In genomic region chr8:85171291-85171690, GRCm38 (mm10) we compare ENCODE assay signal across 9 mouse cellular contexts. TPM values are rescaled to one million over a fixed set of nuclear protein-coding genes. Genes with fewer than 3 reads are reported as not detected.
A peak's percentile ranks its signal among the peaks of the same experiment; 100 is the strongest.
DNase-seq lines count a peak whose midpoint lies in the region; ATAC-seq and TF ChIP-seq lines count a peak whose summit lies in the region.
"Had no signal": no experiment of that assay in that cellular context is flagged by ENCODE, and none has a peak within 500 bp of the region (broad histone marks: within the 10 kb centered on the region; RNA-seq: fewer than 3 reads in every experiment).

No protein-coding gene starts in this region.

- H3K27ac ChIP-seq in kidney, embryonic 16.5 days (ENCODE audit: low read length) = no peak overlapping the region
- no peak overlapping the region for H3K27ac ChIP-seq in cerebellum, adult 2 months (ENCODE audit: insufficient read depth, low read length)

- 27% methylated on average over 14 of the region's 14 CpGs for WGBS in kidney, embryonic 16.5 days
- 13% methylated on average over 14 of the region's 14 CpGs for WGBS in cerebellum, adult 2 months

- H3K27me3 ChIP-seq in kidney, embryonic 16.5 days (ENCODE audit: insufficient read depth, low read length) = no peaks in the 10 kb centered on the region
- H3K27me3 ChIP-seq in cerebellum, adult 2 months (ENCODE audit: control insufficient read depth, insufficient read depth, low read length) = no peaks in the 10 kb centered on the region

- intact Hi-C loops in heart, postnatal 14 days (cut with DNase I) = loop anchor here (2.0 kb wide), 1 partner anchor 94 kb away; no protein-coding TSS in a partner anchor
- intact Hi-C loops in left cerebral cortex, postnatal 14 days (cut with DNase I) = loop anchor here (2.0 kb wide), 1 partner anchor 88 kb away; the partner anchor contains the start of gene Man2b1

- no peak for ATAC-seq in kidney, embryonic 16.5 days (ENCODE audit: low FRiP score, low TSS enrichment)
- ATAC-seq in erythroid progenitor cell, adult 5-6 weeks (replicated peaks; ENCODE audit: low FRiP score, poor library complexity, severe bottlenecking) = no peak

- no peak for TF ChIP-seq POLR2A in cerebellum, adult 2 months (IDR thresholded peaks at IDR 0.05; ENCODE audit: borderline replicate concordance, insufficient read depth, low read length)

- H3K4me2 ChIP-seq in kidney, embryonic 16.5 days (replicated peaks; ENCODE audit: low read depth, low read length) = no peak overlapping the region

- 0 out of 2 replicates have a peak, but pooled peaks cover 3% of the 10 kb centered on the region for H3K9me3 ChIP-seq in kidney, embryonic 16.5 days (ENCODE audit: low read length)

- H3K4me3 ChIP-seq in kidney, embryonic 16.5 days (ENCODE audit: low read length) = no peak overlapping the region
- no peak overlapping the region for H3K4me3 ChIP-seq in cerebellum, adult 2 months (replicated peaks; ENCODE audit: insufficient read depth, low read depth, low read length)
- H3K4me3 ChIP-seq: myocyte had no signal

- DNase-seq in kidney, adult 11 months = peak; percentile 48
- peak; percentile 25 for DNase-seq in Muller cell, postnatal 12 days (ENCODE audit: inconsistent ontology term)
- peak; percentile 36 to 41 for DNase-seq in cerebellum, adult 2 months
- peak; percentile 40 to 58 for DNase-seq in heart, postnatal 14 days
- DNase-seq in left cerebral cortex, postnatal 14 days (ENCODE audit: low spot score in 2 of 2) = peak; percentile 31 to 62
- peak; percentile 13 for DNase-seq in retina, adult 2 months (ENCODE audit: low read depth, low spot score)

- no peaks in the 10 kb centered on the region for H3K4me1 ChIP-seq in kidney, embryonic 16.5 days (ENCODE audit: insufficient read depth, low read length)
- no peaks in the 10 kb centered on the region for H3K4me1 ChIP-seq in cerebellum, adult 2 months (ENCODE audit: control insufficient read depth, insufficient read depth, low read length)

- no peaks in the 10 kb centered on the region for H3K36me3 ChIP-seq in kidney, embryonic 16.5 days (ENCODE audit: insufficient read depth, low read length)

- H3K9ac ChIP-seq in kidney, embryonic 16.5 days (replicated peaks; ENCODE audit: low read length) = no peak overlapping the region

- peak; percentile 42; the same call in 1 of the 2 replicates for TF ChIP-seq CTCF in cerebellum, adult 2 months (IDR thresholded peaks at IDR 0.05; ENCODE audit: borderline replicate concordance, insufficient read depth, low read depth, low read length)

RNA-seq across cellular contexts. Expression of gene Cks1brt, which starts 19.6 kb away (rescaled TPM):
- not detected in 2 replicates for polyA plus RNA-seq in kidney, embryonic 16.5 days (2015; fragmentation: Nextera tagmentation; extraction: Ambion mirVana)
- polyA plus RNA-seq in cerebellum, adult 2 months (2012; rRNA removed) = not detected in 2 replicates
- not detected for total RNA-seq in heart, postnatal 14 days (2021)
- total RNA-seq in left cerebral cortex, postnatal 14 days (2021) = not detected
- total RNA-seq in erythroid progenitor cell, adult 5-6 weeks (2015; ENCODE audit: low replicate concordance) = not detected in 2 replicates
- total RNA-seq in erythroid progenitor cell, adult 5-6 weeks (2017; ENCODE audit: low replicate concordance) = not detected in 2 replicates
- polyA plus RNA-seq: myocyte had no signal

RNA-seq across cellular contexts. Expression of gene Zfp791, which starts 48.4 kb away (rescaled TPM):
- 2.7 and 3.8 TPM in 2 replicates for polyA plus RNA-seq in kidney, embryonic 16.5 days (2015; fragmentation: Nextera tagmentation; extraction: Ambion mirVana)
- 4.5 and 4.8 TPM in 2 replicates for polyA plus RNA-seq in cerebellum, adult 2 months (2012; rRNA removed)
- total RNA-seq in heart, postnatal 14 days (2021) = 1 to 10 TPM; 2.0 to 2.5 TPM
- total RNA-seq in left cerebral cortex, postnatal 14 days (2021) = 1 to 10 TPM; 5.8 to 6.0 TPM
- total RNA-seq in erythroid progenitor cell, adult 5-6 weeks (2015; ENCODE audit: low replicate concordance) = not detected in 2 replicates
- total RNA-seq in erythroid progenitor cell, adult 5-6 weeks (2017; ENCODE audit: low replicate concordance) = not detected in 2 replicates
- polyA plus RNA-seq: myocyte had no signal

RNA-seq across cellular contexts. Expression of gene Olfr371, which starts 54.5 kb away (rescaled TPM):
- polyA plus RNA-seq in kidney, embryonic 16.5 days (2015; fragmentation: Nextera tagmentation; extraction: Ambion mirVana) = not detected in 2 replicates
- polyA plus RNA-seq in cerebellum, adult 2 months (2012; rRNA removed) = not detected in 2 replicates
- total RNA-seq in heart, postnatal 14 days (2021) = not detected
- total RNA-seq in left cerebral cortex, postnatal 14 days (2021) = not detected
- total RNA-seq in erythroid progenitor cell, adult 5-6 weeks (2015; ENCODE audit: low replicate concordance) = not detected in 2 replicates
- total RNA-seq in erythroid progenitor cell, adult 5-6 weeks (2017; ENCODE audit: low replicate concordance) = not detected in 2 replicates
- polyA plus RNA-seq: myocyte had no signal
